Comparison of ENCODE assay signal across 17 mouse cellular contexts in genomic region chr9:87383513-87383912, GRCm38 (mm10).
"Had no signal": no experiment of that assay in that cellular context is flagged by ENCODE, and none has a peak within 500 bp of the region (broad histone marks: within the 10 kb centered on the region; RNA-seq: fewer than 3 reads in every experiment).

No protein-coding gene starts in this region.

- H3K36me3 ChIP-seq: neural tube, embryonic 12.5 days; neural tube, embryonic 13.5 days; neural tube, embryonic 15.5 days; stomach, embryonic 15.5 days had no signal

- H3K27ac ChIP-seq: neural tube, embryonic 12.5 days; neural tube, embryonic 13.5 days; neural tube, embryonic 15.5 days; stomach, embryonic 15.5 days; stomach, postnatal 0 days had no signal

- H3K27me3 ChIP-seq: neural tube, embryonic 12.5 days; neural tube, embryonic 13.5 days; neural tube, embryonic 15.5 days; stomach, embryonic 15.5 days had no signal

- H3K9ac ChIP-seq: neural tube, embryonic 12.5 days; neural tube, embryonic 13.5 days; neural tube, embryonic 15.5 days; stomach, embryonic 15.5 days had no signal

- H3K9me3 ChIP-seq: neural tube, embryonic 12.5 days; neural tube, embryonic 13.5 days; neural tube, embryonic 15.5 days; stomach, embryonic 15.5 days had no signal

- DNase-seq: retina, postnatal 1 day; right cerebral cortex, adult 18-20 months; right cerebral cortex, postnatal 14 days; right cerebral cortex, postnatal 25 days; right cerebral cortex, postnatal 4 days; spleen, adult 18-20 months; thymus, adult 18-20 months; thymus, adult 2 months; thymus, postnatal 14 days; thymus, postnatal 25 days; thymus, postnatal 36 days; thymus, postnatal 4 days had no signal

- H3K4me2 ChIP-seq: neural tube, embryonic 12.5 days; neural tube, embryonic 13.5 days; neural tube, embryonic 15.5 days; stomach, embryonic 15.5 days had no signal

- H3K4me3 ChIP-seq: neural tube, embryonic 12.5 days; neural tube, embryonic 13.5 days; neural tube, embryonic 15.5 days; stomach, embryonic 15.5 days had no signal

- H3K4me1 ChIP-seq: neural tube, embryonic 12.5 days; neural tube, embryonic 13.5 days; neural tube, embryonic 15.5 days; stomach, embryonic 15.5 days had no signal
